Mouse (Mus musculus): ENCODE data around the gene Sidt2. TPM values are rescaled to one million over a fixed set of nuclear protein-coding genes. Genes with fewer than 3 reads are reported as not detected.

The Sidt2 gene
- total RNA-seq (2017): 33.7 and 45.8 TPM in 2 replicates

DNA sequence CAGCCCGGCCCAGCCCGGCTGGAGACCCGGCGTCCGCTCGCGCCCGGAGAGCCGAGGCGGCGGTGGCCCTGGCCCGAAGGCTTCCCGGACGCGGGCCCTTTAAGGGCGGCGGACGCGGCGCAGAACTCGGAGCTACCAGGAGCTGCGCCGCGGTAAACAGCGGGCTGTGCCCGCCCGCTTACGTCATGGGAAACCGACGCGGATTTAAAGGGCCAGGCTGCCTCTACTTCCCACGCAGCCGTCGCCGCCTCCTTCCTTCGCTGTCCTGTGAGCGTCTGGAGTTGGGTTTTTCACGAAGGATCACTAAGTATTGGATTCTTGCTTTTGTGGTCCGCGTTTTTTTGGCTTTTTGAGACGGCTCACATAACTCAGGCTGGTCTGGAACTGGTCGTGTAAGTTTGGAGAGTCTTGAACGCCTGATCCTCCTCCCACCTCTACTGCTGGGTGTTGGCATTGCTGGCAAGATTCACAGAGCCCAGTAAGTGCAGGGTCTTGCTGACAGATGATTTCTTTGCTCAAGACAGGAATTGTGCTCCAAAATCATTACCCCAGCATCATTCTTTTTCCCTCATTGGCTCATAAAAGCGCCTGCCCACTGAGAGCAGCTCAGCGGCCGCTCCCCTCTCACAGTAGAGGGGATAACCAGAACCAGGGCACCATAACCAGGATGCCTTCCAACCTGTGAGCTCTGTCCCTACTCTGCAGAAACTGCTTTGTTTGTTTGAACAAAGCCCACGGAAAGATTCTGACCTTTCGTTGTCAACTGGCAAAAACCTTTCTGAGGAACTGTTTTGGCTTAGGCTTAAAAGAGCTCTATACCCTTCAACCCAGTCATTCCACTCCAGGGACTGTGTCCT, at the start of gene Sidt2:
Gene Sidt2 (minus strand): TSS at position 152 of the 857 bp plus-strand sequence.
- peak; percentile 82 to 87 for ATAC-seq (replicated peaks in 1 of 2; ENCODE audit: insufficient read depth in 1 of 2, low FRiP score in 2 of 2, low TSS enrichment in 1 of 2, low read depth in 1 of 2, poor library complexity in 2 of 2, severe bottlenecking in 2 of 2)

GRCm38 (mm10) chr9:46004529-46004928, 49.5 kb upstream of the Sidt2 start:
- no peak for ATAC-seq (replicated peaks in 1 of 2; ENCODE audit: insufficient read depth in 1 of 2, low FRiP score in 2 of 2, low TSS enrichment in 1 of 2, low read depth in 1 of 2, poor library complexity in 2 of 2, severe bottlenecking in 2 of 2)

DNA sequence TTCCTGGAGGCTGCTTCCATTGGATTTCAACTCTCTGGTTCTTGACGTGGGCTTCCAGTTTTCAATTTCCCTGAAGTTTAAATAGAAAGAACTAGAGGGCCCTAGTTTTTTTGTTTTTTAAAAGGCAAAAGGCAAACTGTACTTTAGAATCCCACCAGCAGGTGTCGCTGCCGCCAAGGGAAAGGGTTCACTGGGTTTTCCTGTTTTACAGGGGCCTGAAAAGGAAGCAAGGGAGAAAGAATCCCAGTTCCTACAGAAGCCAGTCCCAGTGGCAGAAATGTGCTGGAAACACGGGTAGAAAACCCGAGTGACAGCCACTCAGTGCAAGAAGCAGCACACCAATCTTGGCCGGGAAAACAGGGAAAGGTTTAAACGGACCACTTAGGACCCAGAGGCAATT, 48.7 kb upstream of the Sidt2 start:
- ATAC-seq (replicated peaks in 1 of 2; ENCODE audit: insufficient read depth in 1 of 2, low FRiP score in 2 of 2, low TSS enrichment in 1 of 2, low read depth in 1 of 2, poor library complexity in 2 of 2, severe bottlenecking in 2 of 2): peak in 1 of 2 experiments; percentile 56; a peak in 1 of 4 replicates

DNA sequence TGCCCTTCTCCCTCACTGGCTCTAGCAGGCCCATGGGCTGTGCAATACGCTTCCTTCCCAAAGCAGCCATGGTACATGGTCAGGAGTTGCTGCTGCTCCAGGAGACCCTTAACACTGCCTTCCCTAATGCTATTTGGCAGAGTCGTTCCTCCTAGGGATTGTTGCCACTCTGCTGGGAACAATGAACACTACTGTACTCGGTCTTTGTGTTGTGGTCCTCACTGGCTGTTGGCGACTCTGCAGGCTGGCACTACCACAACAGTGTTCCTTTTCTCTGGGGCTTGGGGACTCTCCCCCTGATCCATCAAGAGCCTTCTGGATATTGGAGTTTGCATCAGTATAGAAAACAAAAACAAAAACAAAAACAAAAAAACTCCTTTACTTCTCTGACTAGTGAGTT, 44.0 kb upstream of the Sidt2 start:
- no peak for ATAC-seq (replicated peaks in 1 of 2; ENCODE audit: insufficient read depth in 1 of 2, low FRiP score in 2 of 2, low TSS enrichment in 1 of 2, low read depth in 1 of 2, poor library complexity in 2 of 2, severe bottlenecking in 2 of 2)

GRCm38 (mm10) chr9:45985229-45985567, 30.1 kb upstream of the Sidt2 start:
- ATAC-seq (replicated peaks in 1 of 2; ENCODE audit: insufficient read depth in 1 of 2, low FRiP score in 2 of 2, low TSS enrichment in 1 of 2, low read depth in 1 of 2, poor library complexity in 2 of 2, severe bottlenecking in 2 of 2): peak in 1 of 2 experiments; percentile 40; a peak in 2 of 4 replicates

DNA sequence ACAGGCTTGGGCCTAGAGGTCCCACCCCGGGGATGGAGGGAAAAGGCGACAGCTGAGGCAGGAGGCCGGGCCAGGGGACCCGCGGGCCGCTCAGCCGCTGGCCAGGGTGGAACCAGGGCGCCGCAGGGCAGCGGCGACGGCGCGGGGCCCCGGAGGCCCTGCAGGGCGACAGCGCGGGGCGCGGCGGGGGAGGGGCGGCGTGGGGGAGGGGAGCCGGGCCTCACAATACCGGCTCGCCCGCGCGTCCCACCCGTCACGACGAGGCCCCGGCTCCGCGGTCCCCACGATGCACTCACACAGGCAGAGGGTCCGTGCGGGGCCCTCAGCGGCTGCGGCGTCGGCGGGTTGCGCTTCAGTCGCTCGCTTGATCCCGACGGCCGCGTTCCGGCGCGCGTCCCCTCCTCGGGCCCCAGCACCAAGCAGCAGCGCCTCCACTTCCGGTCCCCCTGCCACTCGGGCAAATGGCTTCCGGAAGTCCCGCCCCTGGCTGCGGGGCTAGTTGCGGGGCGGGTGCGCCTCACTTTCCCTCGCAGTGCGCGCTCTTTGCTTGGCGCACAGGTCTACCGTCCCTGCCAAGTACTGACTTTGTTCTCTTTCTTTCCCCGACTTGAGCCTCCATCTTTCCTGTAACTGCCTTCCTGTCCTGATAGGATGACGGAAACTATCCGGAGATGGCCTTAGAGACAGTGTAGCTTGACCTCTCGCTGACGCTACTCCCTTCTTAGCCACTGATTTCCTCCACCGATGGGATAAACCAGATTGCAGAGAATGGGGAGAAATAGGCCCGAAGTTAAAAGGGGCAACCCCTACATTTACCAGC, 29.6 kb upstream of the Sidt2 start:
- ATAC-seq (replicated peaks in 1 of 2; ENCODE audit: insufficient read depth in 1 of 2, low FRiP score in 2 of 2, low TSS enrichment in 1 of 2, low read depth in 1 of 2, poor library complexity in 2 of 2, severe bottlenecking in 2 of 2): peak; percentile 58 to 85

GRCm38 (mm10) chr9:45983676-45984408, 28.8 kb upstream of the Sidt2 start:
- ATAC-seq (replicated peaks in 1 of 2; ENCODE audit: insufficient read depth in 1 of 2, low FRiP score in 2 of 2, low TSS enrichment in 1 of 2, low read depth in 1 of 2, poor library complexity in 2 of 2, severe bottlenecking in 2 of 2): peak in 1 of 2 experiments; percentile 18; a peak in 1 of 4 replicates

DNA sequence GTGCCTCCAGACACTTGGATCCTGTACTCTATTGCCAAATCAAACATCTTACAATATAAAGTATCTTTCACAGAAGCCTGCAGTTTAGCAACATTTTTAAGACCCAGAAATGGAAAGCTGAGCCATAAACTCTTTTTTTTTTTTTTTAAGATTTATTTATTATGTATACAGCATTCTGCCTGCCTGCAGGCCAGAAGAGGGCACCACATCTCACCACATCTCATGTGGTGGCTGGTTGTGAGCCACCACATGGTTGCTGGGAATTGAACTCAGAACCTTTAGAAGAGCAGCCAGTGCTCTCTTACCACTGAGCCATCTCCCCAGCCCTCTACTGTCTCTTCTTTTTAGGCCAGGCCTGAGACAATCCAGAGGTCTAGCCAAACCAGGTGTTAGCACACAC, 26.3 kb upstream of the Sidt2 start:
- ATAC-seq (replicated peaks in 1 of 2; ENCODE audit: insufficient read depth in 1 of 2, low FRiP score in 2 of 2, low TSS enrichment in 1 of 2, low read depth in 1 of 2, poor library complexity in 2 of 2, severe bottlenecking in 2 of 2): no peak

- no peak for ATAC-seq (replicated peaks in 1 of 2; ENCODE audit: insufficient read depth in 1 of 2, low FRiP score in 2 of 2, low TSS enrichment in 1 of 2, low read depth in 1 of 2, poor library complexity in 2 of 2, severe bottlenecking in 2 of 2)
Measured at GRCm38 (mm10) chr9:45980611-45981010, 25.6 kb upstream of the Sidt2 start.

DNA sequence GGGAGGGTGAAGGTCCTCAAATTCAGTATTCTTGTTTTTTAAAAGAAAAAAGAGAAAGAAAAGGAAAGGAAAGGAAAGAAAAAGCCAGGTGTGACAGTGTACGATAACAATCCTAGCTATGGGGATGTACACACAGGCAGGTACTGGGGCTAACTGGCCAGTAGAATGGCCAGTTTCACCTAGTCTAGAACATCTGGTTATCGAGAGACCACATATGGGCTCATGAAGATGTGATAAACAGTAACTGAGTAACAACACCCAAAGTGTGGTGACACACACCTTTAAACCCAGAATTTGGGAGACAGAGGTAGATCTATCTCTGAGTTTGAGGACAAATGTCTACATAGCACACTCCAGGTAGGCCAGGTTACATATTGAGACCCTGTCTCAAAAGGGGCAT, 24.7 kb upstream of the Sidt2 start:
- no peak for ATAC-seq (replicated peaks in 1 of 2; ENCODE audit: insufficient read depth in 1 of 2, low FRiP score in 2 of 2, low TSS enrichment in 1 of 2, low read depth in 1 of 2, poor library complexity in 2 of 2, severe bottlenecking in 2 of 2)

DNA sequence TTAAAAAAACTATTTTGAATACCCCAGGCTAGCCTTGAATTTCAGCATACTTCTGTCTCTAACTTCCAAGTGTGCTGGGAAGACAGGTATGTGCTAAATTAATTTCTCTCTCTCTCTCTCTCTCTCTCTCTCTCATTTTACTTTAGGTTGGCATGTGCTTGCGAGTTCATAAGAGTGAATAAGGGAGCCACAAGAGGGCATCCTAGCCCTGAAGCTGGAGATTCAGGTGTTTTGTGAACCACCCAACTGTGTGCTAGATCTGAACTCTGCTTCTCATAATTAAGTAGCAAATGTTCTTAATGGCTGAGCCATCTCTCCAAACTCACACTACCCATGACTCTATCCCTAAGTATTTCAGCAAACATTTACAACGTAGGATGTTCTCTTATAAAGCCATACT, 21.8 kb upstream of the Sidt2 start:
- no peak for ATAC-seq (replicated peaks in 1 of 2; ENCODE audit: insufficient read depth in 1 of 2, low FRiP score in 2 of 2, low TSS enrichment in 1 of 2, low read depth in 1 of 2, poor library complexity in 2 of 2, severe bottlenecking in 2 of 2)

DNA sequence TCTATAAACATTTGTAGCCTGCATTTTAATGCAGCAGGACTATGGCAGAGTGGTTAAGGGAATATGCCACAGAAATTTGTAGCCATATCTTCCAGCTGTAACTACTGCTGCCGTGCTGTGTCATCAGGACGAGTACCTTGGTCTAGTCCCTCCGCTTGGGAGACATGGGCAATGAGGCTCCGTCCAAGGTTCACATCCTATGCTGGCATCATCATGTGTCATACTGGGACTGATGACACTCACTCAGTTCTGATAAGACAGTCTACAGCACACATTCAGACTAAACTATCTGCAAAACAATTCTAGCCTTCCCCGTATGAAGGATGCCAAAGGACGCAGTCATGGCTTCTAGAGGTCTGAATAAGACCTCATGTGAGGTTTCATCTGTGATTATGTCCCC, 8.5 kb upstream of the Sidt2 start:
- ATAC-seq (replicated peaks in 1 of 2; ENCODE audit: insufficient read depth in 1 of 2, low FRiP score in 2 of 2, low TSS enrichment in 1 of 2, low read depth in 1 of 2, poor library complexity in 2 of 2, severe bottlenecking in 2 of 2): no peak

DNA sequence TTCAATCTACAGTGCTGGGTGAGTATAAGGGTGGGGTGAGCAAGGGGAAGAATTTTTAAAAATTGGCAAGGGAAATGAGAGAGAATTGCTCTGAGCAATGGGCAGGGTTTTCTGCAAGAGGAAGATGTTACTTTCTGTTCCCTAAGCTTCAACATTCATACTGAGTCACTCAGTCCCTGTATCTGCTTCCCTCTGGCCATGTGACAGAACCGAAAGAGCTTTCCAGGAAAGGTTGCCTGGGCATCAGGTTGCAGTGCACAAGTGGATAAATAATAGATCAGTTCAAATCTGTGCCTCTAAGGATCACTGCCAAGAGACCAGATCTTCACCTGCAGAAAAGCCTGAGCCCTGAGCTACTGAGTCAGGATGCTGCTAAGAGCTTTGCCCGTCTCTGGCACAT, 6.8 kb upstream of the Sidt2 start:
- no peak for ATAC-seq (replicated peaks in 1 of 2; ENCODE audit: insufficient read depth in 1 of 2, low FRiP score in 2 of 2, low TSS enrichment in 1 of 2, low read depth in 1 of 2, poor library complexity in 2 of 2, severe bottlenecking in 2 of 2)

DNA sequence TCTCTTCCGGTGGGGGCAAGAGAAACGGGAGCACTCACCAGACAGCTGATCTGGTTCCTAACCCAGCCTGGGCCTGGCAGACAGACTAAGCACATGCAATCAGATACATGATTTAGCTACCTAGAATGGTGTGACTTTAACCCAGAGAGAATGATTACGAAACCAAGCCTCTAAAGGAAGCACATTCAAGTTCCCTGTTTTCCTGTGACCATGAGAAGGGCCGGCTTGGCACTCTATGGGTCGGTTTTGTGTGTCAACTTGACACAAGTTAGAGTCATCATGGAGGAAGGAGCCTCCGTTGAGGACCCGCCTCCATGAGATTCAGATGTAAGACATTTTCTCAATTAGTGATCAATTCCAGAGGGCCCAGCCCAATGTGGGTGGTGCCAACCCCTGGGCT, 4.6 kb upstream of the Sidt2 start:
- peak; percentile 50 to 63; a peak in 2 of 4 replicates for ATAC-seq (replicated peaks in 1 of 2; ENCODE audit: insufficient read depth in 1 of 2, low FRiP score in 2 of 2, low TSS enrichment in 1 of 2, low read depth in 1 of 2, poor library complexity in 2 of 2, severe bottlenecking in 2 of 2)

DNA sequence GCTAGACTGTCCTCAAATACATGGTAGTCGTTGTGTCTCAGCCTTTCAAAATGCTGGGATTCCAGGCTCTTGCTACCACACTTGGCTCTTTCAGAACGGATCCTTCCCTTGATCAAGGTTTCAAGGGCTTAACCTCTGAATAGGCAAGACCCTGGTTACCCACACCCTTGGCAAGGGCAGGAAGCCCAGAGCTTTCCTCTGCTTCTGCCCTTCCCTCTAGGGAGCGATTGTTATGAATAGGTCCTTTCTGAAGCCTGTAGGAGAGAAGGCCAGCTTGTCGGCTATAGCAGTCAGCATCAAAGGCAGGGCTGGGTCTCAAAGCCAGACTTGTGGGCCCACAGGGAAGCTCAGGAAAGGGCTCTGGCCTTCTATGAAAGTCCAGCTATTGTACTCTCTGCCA, 3.8 kb upstream of the Sidt2 start:
- no peak for ATAC-seq (replicated peaks in 1 of 2; ENCODE audit: insufficient read depth in 1 of 2, low FRiP score in 2 of 2, low TSS enrichment in 1 of 2, low read depth in 1 of 2, poor library complexity in 2 of 2, severe bottlenecking in 2 of 2)

GRCm38 (mm10) chr9:45958023-45958670, 3.1 kb upstream of the Sidt2 start:
- ATAC-seq (replicated peaks in 1 of 2; ENCODE audit: insufficient read depth in 1 of 2, low FRiP score in 2 of 2, low TSS enrichment in 1 of 2, low read depth in 1 of 2, poor library complexity in 2 of 2, severe bottlenecking in 2 of 2): no peak

Data from hematopoietic stem cell, adult 5-6 weeks (primary cell).